Mouse (Mus musculus) embryonic fibroblast, embryonic 13.5 days (primary cell): Measurements from ENCODE around the gene Fam83c. TPM values are rescaled to one million over a fixed set of nuclear protein-coding genes. Genes with fewer than 3 reads are reported as not detected.

Experiments used
- H3K27ac ChIP-seq: 2 replicates; pipeline ENCODE4 v1.5.1; 2012; ENCODE audit warnings: low read length, control low read depth, inconsistent platforms; ENCODE audit not compliant: insufficient read depth
- H3K4me1 ChIP-seq: 2 replicates; pipeline ENCODE4 v1.6.1; 2011; ENCODE audit warnings: low read length; ENCODE audit not compliant: control insufficient read depth, insufficient read depth
- H3K4me3 ChIP-seq: 2 replicates; pipeline ENCODE4 v1.5.1; 2011; ENCODE audit warnings: mild to moderate bottlenecking, control low read depth, low read length; ENCODE audit not compliant: insufficient read depth
- CTCF ChIP-seq: IDR thresholded peaks from 2 replicates; pipeline ENCODE4 v1.5.1; 2011; ENCODE audit warnings: mild to moderate bottlenecking, control low read depth, low read length, moderate library complexity, borderline replicate concordance; ENCODE audit not compliant: insufficient read depth
- POLR2A ChIP-seq: IDR thresholded peaks from 2 replicates; pipeline ENCODE4 v1.6.1; 2011; ENCODE audit warnings: low read depth, mild to moderate bottlenecking, control low read depth, low read length, moderate library complexity
- polyA plus RNA-seq: library from polyadenylated mRNA; stranded (reverse); fragments of >200 nt; gene quantifications from 2 replicates; pipeline ENCODE4 v1.2.4, GENCODE M21; 2011; ENCODE audit warnings: low read depth; ENCODE audit not compliant: missing spikeins, insufficient read length

Fam83c gene
- polyA plus RNA-seq, 1 experiment, result not detected

- no peak overlapping the region for H3K27ac ChIP-seq
- H3K4me1 ChIP-seq, result no peaks in the 10 kb centered on the region
- no peak overlapping the region for H3K4me3 ChIP-seq
- TF ChIP-seq POLR2A, result no peak
- TF ChIP-seq CTCF, result no peak
Observed at GRCm38 (mm10) chr2:155830841-155831240, 3.8 kb downstream of the Fam83c start.

GRCm38 (mm10) chr2:155826630-155827424 is 7.8 kb downstream of the Fam83c start, which contains the start of gene Eif6:
Gene Eif6, minus strand, starts transcription at chr2:155826925.
- H3K27ac ChIP-seq, result peak within 1 kb of the TSS; percentile 76
- TF ChIP-seq CTCF (no peak), POLR2A (peak; percentile 89)
- no peaks in the 10 kb centered on the region for H3K4me1 ChIP-seq
- H3K4me3 ChIP-seq, result peak within 1 kb of the TSS; percentile 92

GRCm38 (mm10) chr2:155825904-155826629 is 8.6 kb downstream of the Fam83c start:
- Histone ChIP-seq H3K27ac (peak overlapping the region; percentile 76), H3K4me1 (no peaks in the 10 kb centered on the region), H3K4me3 (peak overlapping the region; percentile 92)
- TF ChIP-seq CTCF, result no peak
- peak; percentile 50; the same call in 1 of the 2 replicates for TF ChIP-seq POLR2A

GRCm38 (mm10) chr2:155823722-155824121 is 10.9 kb downstream of the Fam83c start:
- H3K4me1 ChIP-seq, result peaks cover 7% of the 10 kb centered on the region; the same call in 1 of the 2 replicates
- TF ChIP-seq POLR2A, result no peak
- TF ChIP-seq CTCF, result no peak
- no peak overlapping the region for H3K27ac ChIP-seq
- H3K4me3 ChIP-seq, result no peak overlapping the region

- peaks cover 11% of the 10 kb centered on the region; the same call in 1 of the 2 replicates for H3K4me1 ChIP-seq
- TF ChIP-seq POLR2A (no peak), CTCF (no peak)
- H3K27ac ChIP-seq, result peak overlapping the region; percentile 67; the same call in 1 of the 2 replicates
- no peak overlapping the region for H3K4me3 ChIP-seq
Observed at GRCm38 (mm10) chr2:155820779-155821178, 13.9 kb downstream of the Fam83c start.

- no peak for TF ChIP-seq CTCF
- no peak for TF ChIP-seq POLR2A
- Histone ChIP-seq H3K4me1 (peaks cover 11% of the 10 kb centered on the region; the same call in 1 of the 2 replicates), H3K4me3 (no peak overlapping the region), H3K27ac (peak overlapping the region; percentile 67)
Observed at GRCm38 (mm10) chr2:155819449-155820251, 15.0 kb downstream of the Fam83c start.

GRCm38 (mm10) chr2:155819392-155819448 is 15.4 kb downstream of the Fam83c start, which contains the start of gene BC029722:
Gene BC029722, minus strand, starts transcription at chr2:155819426.
- Histone ChIP-seq H3K4me3 (peak within 1 kb of the TSS; percentile 58), H3K4me1 (peaks cover 11% of the 10 kb centered on the region; the same call in 1 of the 2 replicates), H3K27ac (peak within 1 kb of the TSS; percentile 79)
- no peak for TF ChIP-seq CTCF
- no peak; the same call in 1 of the 2 replicates for TF ChIP-seq POLR2A

- H3K4me1 ChIP-seq, result peaks cover 11% of the 10 kb centered on the region; the same call in 1 of the 2 replicates
- H3K4me3 ChIP-seq, result peak overlapping the region; percentile 58
- peak overlapping the region; percentile 79 for H3K27ac ChIP-seq
- TF ChIP-seq POLR2A (peak; percentile 99), CTCF (no peak)
Observed at GRCm38 (mm10) chr2:155818596-155819391, 15.9 kb downstream of the Fam83c start.
